Mouse (Mus musculus) layer of hippocampus, adult 11-12 months (tissue): ENCODE results near the gene Gm10376.
"Not testable (repeated sequence)": the region's sequence is repeated elsewhere in the genome, so short reads cannot be mapped to it uniquely, and the experiment has no call there.

ENCODE experiments used
- DNase-seq: peaks from one replicate; pipeline ENCODE4 v3.0.0; 2022; ENCODE audit warnings: low spot score

The Gm10376 gene

GRCm38 (mm10) chr14:43015528-43015927, at the start of gene Gm10376:
TSS of gene Gm10376 (minus strand) at chr14:43015628.
- DNase-seq = not testable (repeated sequence)

GRCm38 (mm10) chr14:43060179-43060578, 44.8 kb upstream of the Gm10376 start:
- DNase-seq = not testable (repeated sequence)

- DNase-seq = not testable (repeated sequence)
Measured at GRCm38 (mm10) chr14:43058063-43058462, 42.6 kb upstream of the Gm10376 start.

DNA sequence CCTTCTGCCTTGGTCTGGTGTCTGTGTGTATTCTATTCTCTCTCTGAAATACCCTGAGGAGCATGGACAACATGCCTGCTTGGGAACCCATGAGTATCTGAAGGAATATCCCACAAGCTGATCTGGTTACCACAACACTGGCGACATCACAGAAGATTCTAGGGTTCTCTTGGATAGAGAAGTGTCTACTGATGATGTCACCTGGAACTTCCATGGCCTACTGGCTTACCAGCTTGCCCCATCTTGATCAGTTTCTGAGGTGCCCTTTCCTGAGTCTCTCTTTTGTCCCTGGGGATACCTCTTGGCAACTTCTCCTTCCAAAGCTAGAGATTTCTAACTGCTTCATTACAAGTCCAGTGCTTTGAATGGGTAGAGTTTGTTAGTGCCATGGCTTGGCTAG, 21.9 kb downstream of the Gm10376 start, which contains the start of gene Gm8082:
Gene Gm8082, minus strand, starts transcription at position 101 of the 400 bp plus-strand sequence.
- DNase-seq = not testable (repeated sequence)
